Mouse (Mus musculus): ENCODE data around the gene Gm49354. TPM values are rescaled to one million over a fixed set of nuclear protein-coding genes. Genes with fewer than 3 reads are reported as not detected.
"Not testable (repeated sequence)": the region's sequence is repeated elsewhere in the genome, so short reads cannot be mapped to it uniquely, and the experiment has no call there.

Gm49354 gene
- total RNA-seq, 4 experiments from 2014 or later: not detected

- DNase-seq (ENCODE audit: low spot score): not testable (repeated sequence)
Measured at GRCm38 (mm10) chr13:59711984-59712383, 70.1 kb downstream of the Gm49354 start, which contains the start of gene Spata31d1b. Gene Spata31d1b, plus strand, starts transcription at chr13:59712284.

GRCm38 (mm10) chr13:59710230-59710629, 71.8 kb downstream of the Gm49354 start, which contains the start of gene Spata31d1a:
Gene Spata31d1a, minus strand, starts transcription at chr13:59710330.
- no peak for DNase-seq (ENCODE audit: low spot score)

Other genes with a start within 250 kb of the Gm49354 start
- gene Agtpbp1, start 197.0 kb downstream of the Gm49354 start, total RNA-seq (2022): 100 to 1,000 TPM; 109 to 172 (median 146) TPM
- gene Naa35, start 197.0 kb downstream of the Gm49354 start, total RNA-seq (2022): 10 to 100 TPM; 77.4 to 98.8 (median 91.4) TPM
- 10 to 100 TPM; 12.3 to 17.9 (median 14.4) TPM for gene Golm1, start 106.4 kb downstream of the Gm49354 start, total RNA-seq (2022)
- not detected for gene 4921517D22Rik, start 88.1 kb downstream of the Gm49354 start, total RNA-seq (2022)
- not detected for gene Spata31d1a, start 71.9 kb downstream of the Gm49354 start, total RNA-seq (2022)
- gene Spata31d1b, start 70.0 kb downstream of the Gm49354 start, total RNA-seq (2022): not detected
- gene Spata31d1d, start 50.5 kb downstream of the Gm49354 start, total RNA-seq (2022): not detected
- gene 1700014D04Rik, start 35.5 kb downstream of the Gm49354 start, total RNA-seq (2022): not detected
- 100 to 1,000 TPM; 215 to 235 (median 226) TPM for gene Isca1, start 12.4 kb downstream of the Gm49354 start, total RNA-seq (2022)
- 10 to 100 TPM; 35.5 to 42.0 (median 39.5) TPM for gene Tut7, start 40.9 kb upstream of the Gm49354 start, total RNA-seq (2022)